Mouse (Mus musculus) testis, adult 2 months (tissue): ENCODE data around the gene Cyp20a1.

Source experiments
- CTCF ChIP-seq: fragments of 200-500 bp; IDR thresholded peaks from 2 replicates; pipeline ENCODE4 v1.5.1; 2012; ENCODE audit warnings: low read depth, mild to moderate bottlenecking, inconsistent platforms, low read length, moderate library complexity; ENCODE audit not compliant: control insufficient read depth, insufficient read depth, insufficient replicate concordance
- POLR2A ChIP-seq: fragments of 200-500 bp; IDR thresholded peaks from 2 replicates; pipeline ENCODE4 v1.6.1; 2012; ENCODE audit warnings: low read depth, mild to moderate bottlenecking, inconsistent platforms, low read length, moderate library complexity; ENCODE audit not compliant: control insufficient read depth

GRCm38 (mm10) chr1:60343630-60344455 is 720 bp downstream of the Cyp20a1 start:
- TF ChIP-seq CTCF: no peak
- no peak; the same call in 1 of the 2 replicates for TF ChIP-seq POLR2A
